Mouse (Mus musculus) erythroblast, embryonic 14.5 days (primary cell): ENCODE results near the gene Klhl31.

ENCODE experiments used
- GATA1 ChIP-seq: IDR thresholded peaks from 2 replicates; pipeline ENCODE4 v1.6.1; 2012; ENCODE audit warnings: low read length, inconsistent platforms, mixed read lengths
- TAL1 ChIP-seq: IDR thresholded peaks from 3 replicates; pipeline ENCODE4 v1.6.1; 2012; ENCODE audit warnings: low read length, inconsistent platforms, mixed read lengths

DNA sequence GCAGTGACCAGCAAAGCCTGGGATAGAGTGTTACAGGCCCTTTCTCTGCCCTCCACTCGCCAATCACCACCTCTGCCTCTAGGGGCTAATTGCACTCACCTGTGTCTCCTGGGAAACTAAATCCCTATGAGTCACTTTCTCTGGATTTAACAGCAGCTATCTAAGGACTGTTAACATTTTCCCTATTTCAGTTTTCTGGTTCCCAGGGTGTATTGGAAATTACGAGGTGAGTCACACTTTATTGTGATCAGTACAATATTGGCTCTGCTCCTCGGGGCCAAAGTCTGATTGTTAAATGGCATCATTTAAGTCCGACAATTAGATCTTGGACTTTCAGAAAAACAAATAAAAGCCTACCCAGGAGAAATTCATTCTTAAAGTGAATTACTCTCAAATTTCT, 24.0 kb upstream of the Klhl31 start:
- TF ChIP-seq TAL1 (no peak), GATA1 (no peak)
